Mouse (Mus musculus): Measurements from ENCODE around the gene Gpi1.
"Not testable (repeated sequence)": the region's sequence is repeated elsewhere in the genome, so short reads cannot be mapped to it uniquely, and the experiment has no call there.

DNA sequence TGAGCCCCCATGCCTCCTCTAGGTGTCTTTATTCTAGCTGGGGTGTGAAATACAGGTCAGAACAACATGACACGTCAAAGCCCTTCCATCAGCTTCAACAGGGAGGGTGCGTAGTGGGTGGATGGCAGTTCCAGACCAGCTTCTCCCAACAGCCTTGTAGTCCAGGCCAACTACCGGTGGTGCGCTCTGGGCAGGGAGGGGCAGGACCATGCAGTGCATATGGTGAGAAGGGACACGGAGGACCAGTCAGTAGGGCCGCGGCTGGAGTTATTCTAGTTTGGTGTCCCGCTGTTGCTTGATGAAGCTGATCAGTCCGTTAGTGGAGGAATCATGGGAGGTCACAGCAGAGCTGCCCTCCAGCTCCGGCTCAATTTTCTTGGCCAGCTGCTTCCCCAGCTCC is 28.0 kb downstream of the Gpi1 start:
- not testable (repeated sequence) for TF ChIP-seq EP300 (IDR thresholded peaks at IDR 0.05; ENCODE audit: low read length); SIN3A (IDR thresholded peaks at IDR 0.05; ENCODE audit: low read length); MAZ (IDR thresholded peaks at IDR 0.05; ENCODE audit: low read depth, low read length)
